Mouse (Mus musculus) left cerebral cortex, adult 2 months (tissue): ENCODE measurements around the gene Acbd6. TPM values are rescaled to one million over a fixed set of nuclear protein-coding genes. Genes with fewer than 3 reads are reported as not detected.

Experiments
- DNase-seq, 2 experiments: peaks; one replicate each; pipeline ENCODE4 v3.0.0; 2021 to 2022; ENCODE audit warnings: low spot score in 2 of 2, mixed read lengths in 1 of 2; ENCODE audit errors: extremely low spot score in 1 of 2
- H3K27ac ChIP-seq: fragments of 200-600 bp; 2 replicates; pipeline ENCODE4 v1.8.1; 2022
- H3K4me3 ChIP-seq: fragments of 200-600 bp; 2 replicates; pipeline ENCODE4 v1.8.1; 2022
- CTCF ChIP-seq: fragments of 200-600 bp; IDR thresholded peaks from 2 replicates; pipeline ENCODE4 v1.8.1; 2022; ENCODE audit warnings: antibody characterized with exemption, mild to moderate bottlenecking, moderate library complexity
- intact Hi-C: fragments of 180-260 bp; cut with DNase I; formaldehyde crosslinking; loops from one replicate; pipeline ENCODE4 v1.15.1; 2025
- total RNA-seq, 2 experiments: library from RNA; stranded (reverse); gene quantifications; 2 replicates each; pipeline ENCODE4 v1.2.3; 2021

The Acbd6 gene
- total RNA-seq, 2 experiments from 2014 or later = 95.6 to 101 TPM

DNA sequence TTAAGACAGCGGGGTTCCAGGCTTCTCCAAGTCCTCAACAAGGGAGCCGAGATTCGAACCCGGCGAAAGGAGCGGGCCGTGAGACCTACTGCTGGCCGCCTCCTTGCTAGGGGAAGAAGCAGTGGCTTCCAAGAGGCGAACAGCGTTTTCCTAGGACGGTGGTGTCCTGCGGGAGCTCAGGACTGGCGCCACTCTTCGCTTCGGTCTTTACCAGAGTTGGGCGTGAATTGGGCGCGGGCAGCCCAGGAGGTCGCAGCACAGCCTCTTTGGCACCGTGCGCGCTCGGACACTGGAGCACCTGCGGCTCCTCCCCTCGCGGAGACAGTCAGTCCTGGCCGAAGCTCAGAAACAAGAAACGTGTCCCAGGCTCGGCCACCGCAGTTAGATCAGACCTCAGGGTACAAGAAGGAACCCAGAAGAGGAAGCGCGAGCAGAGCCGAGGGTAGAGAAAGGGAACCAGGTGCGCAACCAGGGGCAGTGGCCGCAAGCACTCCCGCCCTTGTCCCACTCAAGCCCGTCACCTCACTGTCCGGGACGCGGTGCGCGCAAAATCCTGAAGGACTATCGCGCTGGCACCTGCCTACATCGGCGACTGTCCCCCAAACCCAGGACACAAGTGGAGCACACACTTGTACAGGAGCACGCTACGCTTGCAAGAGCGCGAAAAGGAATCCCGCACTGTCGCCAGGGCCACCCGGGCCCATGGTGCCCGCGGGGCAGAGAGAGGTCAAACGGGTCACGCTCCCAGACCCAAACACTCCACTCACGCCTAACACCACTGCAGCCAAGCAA is 179.3 kb downstream of the Acbd6 start:
- no peak for DNase-seq
- H3K27ac ChIP-seq = no peak overlapping the region
- TF ChIP-seq CTCF = no peak
- intact Hi-C loops = no loop called here
- H3K4me3 ChIP-seq = no peak overlapping the region

DNA sequence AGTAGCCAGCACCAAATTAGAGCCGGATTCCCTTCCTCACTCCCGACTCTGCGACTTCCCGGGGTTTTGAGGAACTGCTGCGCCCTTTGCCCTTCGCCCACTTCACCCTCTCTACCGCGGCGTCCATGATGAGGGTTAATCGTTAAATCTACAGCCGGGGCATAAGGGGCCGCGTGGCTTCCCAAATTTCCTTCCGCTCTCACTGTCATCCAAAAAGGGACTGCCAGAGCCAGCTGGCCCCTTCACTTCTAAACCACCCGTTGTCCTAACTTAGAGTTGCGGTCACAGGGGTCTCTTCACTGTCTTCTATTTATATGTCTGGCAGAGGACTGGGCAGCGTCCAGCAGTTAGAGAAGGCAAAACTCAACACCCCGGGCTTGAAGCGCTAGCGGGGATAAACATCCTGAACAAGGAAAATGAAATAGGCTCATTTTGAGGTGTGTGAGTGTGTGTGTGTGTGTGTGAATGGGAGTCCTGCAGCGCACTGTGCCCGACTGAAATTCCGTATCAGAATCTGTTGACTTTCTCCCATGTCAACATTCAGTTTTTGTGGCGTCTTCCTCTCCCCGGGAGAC is 180.0 kb downstream of the Acbd6 start:
- H3K4me3 ChIP-seq = no peak overlapping the region
- no peak for TF ChIP-seq CTCF
- no peak overlapping the region for H3K27ac ChIP-seq
- intact Hi-C loops = no loop called here
- no peak for DNase-seq

Other genes starting within 250 kb of the Acbd6 start
- 10 to 100 TPM; 86.1 to 89.4 TPM for gene Xpr1, start 140.7 kb upstream of the Acbd6 start, total RNA-seq
- not detected for gene Lhx4, start 193.6 kb downstream of the Acbd6 start, total RNA-seq